Mouse (Mus musculus): Measurements from ENCODE around the gene Gata5. TPM values are rescaled to one million over a fixed set of nuclear protein-coding genes. Genes with fewer than 3 reads are reported as not detected.

Gene Gata5
- polyA plus RNA-seq, 1 experiment, result 1.2 TPM

- Histone ChIP-seq H3K36me3 (ENCODE audit: control insufficient read depth, insufficient read depth, low read length) (no peaks in the 10 kb centered on the region), H3K27ac (ENCODE audit: insufficient read depth, low read depth, low read length) (no peak overlapping the region), H3K4me3 (ENCODE audit: insufficient read depth, low read depth, low read length) (no peak overlapping the region), H3K4me1 (ENCODE audit: control insufficient read depth, insufficient read depth, low read length) (no peaks in the 10 kb centered on the region), H3K27me3 (replicated peaks; ENCODE audit: control insufficient read depth, insufficient read depth, low read length) (no peaks in the 10 kb centered on the region)
- 6% methylated on average over 4 of the region's 4 CpGs for WGBS
- TF ChIP-seq POLR2A (IDR thresholded peaks at IDR 0.05; ENCODE audit: low read depth, low read length) (no peak), CTCF (conservative IDR thresholded peaks at IDR 0.05; ENCODE audit: insufficient read depth, insufficient read length, low read depth, low read length) (no peak; the same call in 1 of the 2 replicates)
- DNase-seq, result no peak
Observed at GRCm38 (mm10) chr2:180359062-180359461, 24.6 kb upstream of the Gata5 start.

DNA sequence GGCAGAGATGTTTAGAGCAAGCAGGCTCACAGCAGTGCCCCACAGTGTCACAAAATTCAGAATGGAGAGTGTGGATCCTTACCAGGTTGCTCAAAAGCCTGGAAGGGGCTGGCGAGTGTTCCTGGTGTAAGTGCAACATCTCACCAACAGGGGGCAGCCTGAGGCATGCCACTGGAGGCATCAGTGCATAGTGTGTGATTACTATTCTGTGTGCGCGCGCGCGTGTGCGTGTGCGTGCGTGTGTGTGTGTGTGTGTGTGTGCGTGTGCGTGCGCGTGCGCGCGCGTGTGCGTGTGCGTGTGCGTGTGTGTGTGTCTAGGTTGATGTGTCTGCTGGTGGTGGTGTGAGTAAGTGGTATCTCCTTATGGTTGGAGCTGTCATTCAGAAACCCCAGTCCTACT lies 18.8 kb upstream of the Gata5 start:
- H3K27me3 ChIP-seq (replicated peaks; ENCODE audit: control insufficient read depth, insufficient read depth, low read length), result no peaks in the 10 kb centered on the region
- no peak overlapping the region for H3K27ac ChIP-seq (ENCODE audit: insufficient read depth, low read depth, low read length)
- H3K36me3 ChIP-seq (ENCODE audit: control insufficient read depth, insufficient read depth, low read length), result no peaks in the 10 kb centered on the region
- H3K4me3 ChIP-seq (ENCODE audit: insufficient read depth, low read depth, low read length), result no peak overlapping the region
- no peak for DNase-seq
- H3K4me1 ChIP-seq (ENCODE audit: control insufficient read depth, insufficient read depth, low read length), result no peaks in the 10 kb centered on the region
- TF ChIP-seq POLR2A (IDR thresholded peaks at IDR 0.05; ENCODE audit: low read depth, low read length) (no peak), CTCF (conservative IDR thresholded peaks at IDR 0.05; ENCODE audit: insufficient read depth, insufficient read length, low read depth, low read length) (peak; percentile 77)
- WGBS, result 43% methylated on average over 20 of the region's 20 CpGs

DNA sequence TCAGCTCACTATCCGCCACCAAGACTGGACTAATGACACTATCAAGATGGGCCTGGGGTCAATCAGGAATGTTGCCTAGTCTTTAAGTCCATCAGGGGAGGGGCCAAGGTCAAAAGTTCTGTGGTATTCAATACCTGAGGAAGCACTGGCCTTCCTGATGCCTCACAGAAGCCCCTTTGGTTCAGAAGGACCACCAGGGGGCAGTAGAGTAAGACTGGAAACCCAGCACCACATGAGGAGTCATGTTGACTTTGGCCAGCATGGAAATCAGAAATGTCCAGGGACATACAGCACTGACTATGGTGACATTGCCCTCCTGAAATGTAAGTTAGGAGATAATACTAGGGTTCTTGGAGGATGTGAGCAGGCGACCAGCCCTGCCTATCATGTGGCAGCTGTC lies 16.2 kb upstream of the Gata5 start:
- Histone ChIP-seq H3K36me3 (ENCODE audit: control insufficient read depth, insufficient read depth, low read length) (no peaks in the 10 kb centered on the region), H3K4me1 (ENCODE audit: control insufficient read depth, insufficient read depth, low read length) (no peaks in the 10 kb centered on the region), H3K27ac (ENCODE audit: insufficient read depth, low read depth, low read length) (no peak overlapping the region), H3K4me3 (ENCODE audit: insufficient read depth, low read depth, low read length) (no peak overlapping the region), H3K27me3 (replicated peaks; ENCODE audit: control insufficient read depth, insufficient read depth, low read length) (no peaks in the 10 kb centered on the region)
- TF ChIP-seq CTCF (conservative IDR thresholded peaks at IDR 0.05; ENCODE audit: insufficient read depth, insufficient read length, low read depth, low read length) (peak; percentile 57), POLR2A (IDR thresholded peaks at IDR 0.05; ENCODE audit: low read depth, low read length) (no peak)
- WGBS, result 57% methylated on average over 2 of the region's 2 CpGs
- DNase-seq, result peak; percentile 29

- Histone ChIP-seq H3K4me1 (ENCODE audit: control insufficient read depth, insufficient read depth, low read length) (no peaks in the 10 kb centered on the region), H3K36me3 (ENCODE audit: control insufficient read depth, insufficient read depth, low read length) (no peaks in the 10 kb centered on the region), H3K27me3 (replicated peaks; ENCODE audit: control insufficient read depth, insufficient read depth, low read length) (no peaks in the 10 kb centered on the region), H3K4me3 (ENCODE audit: insufficient read depth, low read depth, low read length) (no peak overlapping the region), H3K27ac (ENCODE audit: insufficient read depth, low read depth, low read length) (no peak overlapping the region)
- peak; percentile 82 for TF ChIP-seq CTCF (conservative IDR thresholded peaks at IDR 0.05; ENCODE audit: insufficient read depth, insufficient read length, low read depth, low read length)
- TF ChIP-seq POLR2A (IDR thresholded peaks at IDR 0.05; ENCODE audit: low read depth, low read length), result no peak
- peak; percentile 85 for DNase-seq
- WGBS, result 30% methylated on average over 9 of the region's 9 CpGs
Observed at GRCm38 (mm10) chr2:180346820-180347497, 12.5 kb upstream of the Gata5 start.

- no peak for TF ChIP-seq POLR2A (IDR thresholded peaks at IDR 0.05; ENCODE audit: low read depth, low read length)
- no peak for TF ChIP-seq CTCF (conservative IDR thresholded peaks at IDR 0.05; ENCODE audit: insufficient read depth, insufficient read length, low read depth, low read length)
- H3K27ac ChIP-seq (ENCODE audit: insufficient read depth, low read depth, low read length), result no peak overlapping the region
- H3K36me3 ChIP-seq (ENCODE audit: control insufficient read depth, insufficient read depth, low read length), result no peaks in the 10 kb centered on the region
- no peak overlapping the region for H3K4me3 ChIP-seq (ENCODE audit: insufficient read depth, low read depth, low read length)
- no peaks in the 10 kb centered on the region for H3K27me3 ChIP-seq (replicated peaks; ENCODE audit: control insufficient read depth, insufficient read depth, low read length)
- H3K4me1 ChIP-seq (ENCODE audit: control insufficient read depth, insufficient read depth, low read length), result no peaks in the 10 kb centered on the region
- 61% methylated on average over 13 of the region's 13 CpGs for WGBS
- peak; percentile 75 for DNase-seq
Observed at GRCm38 (mm10) chr2:180343092-180343491, 8.6 kb upstream of the Gata5 start.

DNA sequence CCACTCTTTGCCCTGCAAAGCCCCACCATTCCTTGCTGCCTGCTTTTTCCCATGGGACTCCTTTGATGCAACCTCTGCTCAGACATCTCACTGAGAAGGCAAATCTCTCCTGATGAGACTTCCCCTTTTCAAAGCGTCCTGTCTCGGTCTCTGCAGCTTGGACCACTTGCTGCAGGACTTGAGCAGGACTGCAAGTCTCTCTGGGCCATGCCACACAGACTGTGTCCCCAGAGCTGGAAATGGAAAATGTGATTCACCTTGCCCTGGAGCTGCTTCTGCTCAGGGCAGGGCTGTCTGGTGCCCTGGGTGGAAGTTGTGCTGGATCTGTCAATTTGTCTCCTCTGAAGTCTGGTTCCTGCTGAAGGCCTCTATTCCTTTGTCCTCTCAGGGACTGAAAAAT lies 7.7 kb upstream of the Gata5 start:
- H3K4me1 ChIP-seq (ENCODE audit: control insufficient read depth, insufficient read depth, low read length), result no peaks in the 10 kb centered on the region
- H3K27ac ChIP-seq (ENCODE audit: insufficient read depth, low read depth, low read length), result no peak overlapping the region
- H3K36me3 ChIP-seq (ENCODE audit: control insufficient read depth, insufficient read depth, low read length), result no peaks in the 10 kb centered on the region
- TF ChIP-seq CTCF (conservative IDR thresholded peaks at IDR 0.05; ENCODE audit: insufficient read depth, insufficient read length, low read depth, low read length) (no peak), POLR2A (IDR thresholded peaks at IDR 0.05; ENCODE audit: low read depth, low read length) (no peak)
- H3K4me3 ChIP-seq (ENCODE audit: insufficient read depth, low read depth, low read length), result no peak overlapping the region
- WGBS, result 81% methylated on average over 2 of the region's 2 CpGs
- H3K27me3 ChIP-seq (replicated peaks; ENCODE audit: control insufficient read depth, insufficient read depth, low read length), result no peaks in the 10 kb centered on the region
- no peak for DNase-seq

DNA sequence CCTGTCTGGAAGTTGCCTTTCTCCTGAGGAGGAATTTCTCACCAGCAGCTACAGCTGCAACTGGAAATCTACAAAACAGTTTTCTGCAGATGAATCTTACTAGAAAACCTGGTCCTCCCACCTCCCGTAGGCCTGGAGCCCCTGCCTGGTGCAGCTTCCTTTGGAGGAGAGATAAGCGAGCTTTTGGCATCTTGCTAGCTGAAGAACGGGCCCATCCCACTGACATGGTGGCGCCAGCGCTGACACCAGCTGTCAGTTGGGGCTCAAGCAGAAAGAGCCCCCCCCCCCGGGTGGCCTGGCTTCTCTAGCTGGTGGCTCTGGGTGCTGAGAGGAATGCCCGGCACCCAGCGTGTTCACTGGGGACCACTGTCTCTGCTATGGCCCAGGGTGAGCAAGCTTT lies 6.7 kb upstream of the Gata5 start:
- no peak for DNase-seq
- H3K36me3 ChIP-seq (ENCODE audit: control insufficient read depth, insufficient read depth, low read length), result no peaks in the 10 kb centered on the region
- TF ChIP-seq CTCF (conservative IDR thresholded peaks at IDR 0.05; ENCODE audit: insufficient read depth, insufficient read length, low read depth, low read length), result no peak
- TF ChIP-seq POLR2A (IDR thresholded peaks at IDR 0.05; ENCODE audit: low read depth, low read length), result no peak
- 80% methylated on average over 8 of the region's 8 CpGs for WGBS
- no peaks in the 10 kb centered on the region for H3K27me3 ChIP-seq (replicated peaks; ENCODE audit: control insufficient read depth, insufficient read depth, low read length)
- H3K4me3 ChIP-seq (ENCODE audit: insufficient read depth, low read depth, low read length), result no peak overlapping the region
- no peak overlapping the region for H3K27ac ChIP-seq (ENCODE audit: insufficient read depth, low read depth, low read length)
- no peaks in the 10 kb centered on the region for H3K4me1 ChIP-seq (ENCODE audit: control insufficient read depth, insufficient read depth, low read length)

All from kidney, adult 2 months (tissue).